Mouse (Mus musculus): Measurements from ENCODE around the gene Arhgef6. TPM values are rescaled to one million over a fixed set of nuclear protein-coding genes. Genes with fewer than 3 reads are reported as not detected.

The Arhgef6 gene
- polyA plus RNA-seq, 1 experiment from 2014 or later: 4.3 TPM

- Histone ChIP-seq H3K27me3 (replicated peaks) (no peaks in the 10 kb centered on the region), H3K9ac (no peak overlapping the region), H3K27ac (no peak overlapping the region), H3K4me1 (no peaks in the 10 kb centered on the region), H3K9me3 (no peaks in the 10 kb centered on the region), H3K4me2 (no peak overlapping the region), H3K36me3 (no peaks in the 10 kb centered on the region), H3K4me3 (replicated peaks) (no peak overlapping the region)
- no peak for ATAC-seq (ENCODE audit: insufficient read depth, low FRiP score, low read depth)
- WGBS: 85% methylated on average over 6 of the region's 6 CpGs
These were observed 3.2 kb downstream of the Arhgef6 start for GRCm38 (mm10) chrX:57335313-57335712.

GRCm38 (mm10) chrX:57327668-57328338 lies 10.7 kb downstream of the Arhgef6 start:
- Histone ChIP-seq H3K27ac (no peak overlapping the region), H3K4me3 (replicated peaks) (no peak overlapping the region), H3K9ac (no peak overlapping the region), H3K4me1 (no peaks in the 10 kb centered on the region), H3K4me2 (no peak overlapping the region), H3K9me3 (no peaks in the 10 kb centered on the region), H3K36me3 (no peaks in the 10 kb centered on the region), H3K27me3 (replicated peaks) (no peaks in the 10 kb centered on the region)
- no peak for ATAC-seq (ENCODE audit: insufficient read depth, low FRiP score, low read depth)
- WGBS: 70% methylated on average over 3 of the region's 3 CpGs

GRCm38 (mm10) chrX:57326487-57327221 lies 11.9 kb downstream of the Arhgef6 start:
- Histone ChIP-seq H3K4me1 (no peaks in the 10 kb centered on the region), H3K9me3 (no peaks in the 10 kb centered on the region), H3K27me3 (replicated peaks) (no peaks in the 10 kb centered on the region), H3K36me3 (no peaks in the 10 kb centered on the region), H3K9ac (0 out of 2 replicates have a peak overlapping the region, but pooled peaks have one; percentile 9), H3K27ac (no peak overlapping the region), H3K4me3 (replicated peaks) (peak overlapping the region; percentile 44), H3K4me2 (peak overlapping the region; percentile 79)
- ATAC-seq (ENCODE audit: insufficient read depth, low FRiP score, low read depth): peak; percentile 47; the same call in 1 of the 2 replicates
- WGBS: 31% methylated on average over 16 of the region's 16 CpGs

- ATAC-seq (ENCODE audit: insufficient read depth, low FRiP score, low read depth): peak; percentile 31
- Histone ChIP-seq H3K9me3 (no peaks in the 10 kb centered on the region), H3K9ac (0 out of 2 replicates have a peak overlapping the region, but pooled peaks have one; percentile 9), H3K36me3 (no peaks in the 10 kb centered on the region), H3K27ac (no peak overlapping the region), H3K4me1 (no peaks in the 10 kb centered on the region), H3K27me3 (replicated peaks) (no peaks in the 10 kb centered on the region), H3K4me2 (peak overlapping the region; percentile 79), H3K4me3 (replicated peaks) (peak overlapping the region; percentile 44)
- WGBS: 19% methylated on average over 28 of the region's 29 CpGs
These were observed 12.6 kb downstream of the Arhgef6 start for GRCm38 (mm10) chrX:57325861-57326461.

- 71% methylated on average over 6 of the region's 6 CpGs for WGBS
- no peak for ATAC-seq (ENCODE audit: insufficient read depth, low FRiP score, low read depth)
- no peak overlapping the region for H3K27ac ChIP-seq
- H3K27me3 ChIP-seq (replicated peaks): no peaks in the 10 kb centered on the region
- no peaks in the 10 kb centered on the region for H3K9me3 ChIP-seq
- no peak overlapping the region for H3K4me2 ChIP-seq
- no peak overlapping the region for H3K9ac ChIP-seq
- H3K36me3 ChIP-seq: no peaks in the 10 kb centered on the region
- H3K4me3 ChIP-seq (replicated peaks): no peak overlapping the region
- no peaks in the 10 kb centered on the region for H3K4me1 ChIP-seq
These were observed 13.6 kb downstream of the Arhgef6 start for GRCm38 (mm10) chrX:57324891-57325290.

- ATAC-seq (ENCODE audit: insufficient read depth, low FRiP score, low read depth): no peak
- no peaks in the 10 kb centered on the region for H3K36me3 ChIP-seq
- H3K4me3 ChIP-seq (replicated peaks): no peak overlapping the region
- H3K9ac ChIP-seq: no peak overlapping the region
- no peaks in the 10 kb centered on the region for H3K4me1 ChIP-seq
- H3K4me2 ChIP-seq: no peak overlapping the region
- H3K27me3 ChIP-seq (replicated peaks): no peaks in the 10 kb centered on the region
- no peak overlapping the region for H3K27ac ChIP-seq
- H3K9me3 ChIP-seq: no peaks in the 10 kb centered on the region
- WGBS: 86% methylated on average over 5 of the region's 5 CpGs
These were observed 26.5 kb downstream of the Arhgef6 start for GRCm38 (mm10) chrX:57312066-57312465.

GRCm38 (mm10) chrX:57309993-57310392 lies 28.5 kb downstream of the Arhgef6 start:
- 58% methylated on average over 2 of the region's 2 CpGs for WGBS
- Histone ChIP-seq H3K36me3 (no peaks in the 10 kb centered on the region), H3K27me3 (replicated peaks) (no peaks in the 10 kb centered on the region), H3K4me2 (no peak overlapping the region), H3K4me3 (replicated peaks) (no peak overlapping the region), H3K9me3 (no peaks in the 10 kb centered on the region), H3K9ac (no peak overlapping the region), H3K4me1 (no peaks in the 10 kb centered on the region), H3K27ac (no peak overlapping the region)
- ATAC-seq (ENCODE audit: insufficient read depth, low FRiP score, low read depth): no peak

GRCm38 (mm10) chrX:57306747-57307146 lies 31.8 kb downstream of the Arhgef6 start:
- Histone ChIP-seq H3K27ac (no peak overlapping the region), H3K9ac (no peak overlapping the region), H3K36me3 (no peaks in the 10 kb centered on the region), H3K4me3 (replicated peaks) (no peak overlapping the region), H3K4me2 (no peak overlapping the region), H3K4me1 (no peaks in the 10 kb centered on the region), H3K27me3 (replicated peaks) (no peaks in the 10 kb centered on the region), H3K9me3 (no peaks in the 10 kb centered on the region)
- ATAC-seq (ENCODE audit: insufficient read depth, low FRiP score, low read depth): no peak
- WGBS: 83% methylated on average over 6 of the region's 6 CpGs

GRCm38 (mm10) chrX:57304784-57305287 lies 33.7 kb downstream of the Arhgef6 start:
- no peak overlapping the region for H3K4me3 ChIP-seq (replicated peaks)
- no peak for ATAC-seq (ENCODE audit: insufficient read depth, low FRiP score, low read depth)
- no peak overlapping the region for H3K27ac ChIP-seq
- 88% methylated on average over 3 of the region's 3 CpGs for WGBS
- no peak overlapping the region for H3K9ac ChIP-seq
- H3K4me1 ChIP-seq: no peaks in the 10 kb centered on the region
- no peaks in the 10 kb centered on the region for H3K27me3 ChIP-seq (replicated peaks)
- H3K36me3 ChIP-seq: no peaks in the 10 kb centered on the region
- no peak overlapping the region for H3K4me2 ChIP-seq
- no peaks in the 10 kb centered on the region for H3K9me3 ChIP-seq

GRCm38 (mm10) chrX:57303188-57303878 lies 35.2 kb downstream of the Arhgef6 start:
- H3K36me3 ChIP-seq: no peaks in the 10 kb centered on the region
- no peak overlapping the region for H3K27ac ChIP-seq
- no peak overlapping the region for H3K4me3 ChIP-seq (replicated peaks)
- H3K9me3 ChIP-seq: no peaks in the 10 kb centered on the region
- 66% methylated on average over 8 of the region's 8 CpGs for WGBS
- no peaks in the 10 kb centered on the region for H3K4me1 ChIP-seq
- H3K27me3 ChIP-seq (replicated peaks): no peaks in the 10 kb centered on the region
- no peak for ATAC-seq (ENCODE audit: insufficient read depth, low FRiP score, low read depth)
- H3K4me2 ChIP-seq: no peak overlapping the region
- H3K9ac ChIP-seq: no peak overlapping the region

GRCm38 (mm10) chrX:57298946-57299345 lies 39.6 kb downstream of the Arhgef6 start:
- no peaks in the 10 kb centered on the region for H3K9me3 ChIP-seq
- H3K4me3 ChIP-seq (replicated peaks): no peak overlapping the region
- no peaks in the 10 kb centered on the region for H3K27me3 ChIP-seq (replicated peaks)
- no peak overlapping the region for H3K27ac ChIP-seq
- no peaks in the 10 kb centered on the region for H3K36me3 ChIP-seq
- no peak for ATAC-seq (ENCODE audit: insufficient read depth, low FRiP score, low read depth)
- H3K4me2 ChIP-seq: no peak overlapping the region
- WGBS: 51% methylated on average over 7 of the region's 7 CpGs
- H3K9ac ChIP-seq: no peak overlapping the region
- H3K4me1 ChIP-seq: no peaks in the 10 kb centered on the region

Measured in stomach, embryonic 15.5 days (tissue).